Mouse (Mus musculus): Measurements from ENCODE around the gene Pola1. TPM values are rescaled to one million over a fixed set of nuclear protein-coding genes. Genes with fewer than 3 reads are reported as not detected.
"Not testable (repeated sequence)": the region's sequence is repeated elsewhere in the genome, so short reads cannot be mapped to it uniquely, and the experiment has no call there.

The Pola1 gene
- polyA plus RNA-seq, 1 experiment from 2014 or later = 16.1 TPM

- Histone ChIP-seq H3K4me3 (no peak overlapping the region), H3K4me1 (no peaks in the 10 kb centered on the region), H3K36me3 (peaks cover 2% of the 10 kb centered on the region; the same call in 1 of the 2 replicates), H3K27ac (no peak overlapping the region), H3K9me3 (no peaks in the 10 kb centered on the region), H3K27me3 (ENCODE audit: insufficient read depth, poor library complexity, severe bottlenecking) (no peaks in the 10 kb centered on the region)
- WGBS = 78% methylated on average over 1 of the region's 1 CpGs
- no peak for DNase-seq (ENCODE audit: low spot score)
Measured at GRCm38 (mm10) chrX:93630256-93630655, 1.7 kb downstream of the Pola1 start.

- H3K9me3 ChIP-seq = no peaks in the 10 kb centered on the region
- H3K4me3 ChIP-seq = no peak overlapping the region
- no peak overlapping the region for H3K27ac ChIP-seq
- WGBS = 83% methylated on average over 1 of the region's 1 CpGs
- H3K4me1 ChIP-seq = no peaks in the 10 kb centered on the region
- H3K36me3 ChIP-seq = peaks cover 18% of the 10 kb centered on the region; the same call in 1 of the 2 replicates
- no peak for DNase-seq (ENCODE audit: low spot score)
- no peaks in the 10 kb centered on the region for H3K27me3 ChIP-seq (ENCODE audit: insufficient read depth, poor library complexity, severe bottlenecking)
Measured at GRCm38 (mm10) chrX:93602214-93602613, 29.7 kb downstream of the Pola1 start.

GRCm38 (mm10) chrX:93594283-93594682 is 37.7 kb downstream of the Pola1 start:
- DNase-seq (ENCODE audit: low spot score) = no peak
- Histone ChIP-seq H3K36me3 (0 out of 2 replicates have a peak, but pooled peaks cover 2% of the 10 kb centered on the region), H3K4me1 (no peaks in the 10 kb centered on the region), H3K9me3 (no peaks in the 10 kb centered on the region), H3K4me3 (no peak overlapping the region), H3K27me3 (ENCODE audit: insufficient read depth, poor library complexity, severe bottlenecking) (no peaks in the 10 kb centered on the region), H3K27ac (no peak overlapping the region)
- WGBS = 90% methylated on average over 4 of the region's 4 CpGs

GRCm38 (mm10) chrX:93580931-93581330 is 51.0 kb downstream of the Pola1 start:
- Histone ChIP-seq H3K9me3 (no peaks in the 10 kb centered on the region), H3K36me3 (no peaks in the 10 kb centered on the region), H3K4me1 (no peaks in the 10 kb centered on the region), H3K4me3 (no peak overlapping the region), H3K27me3 (ENCODE audit: insufficient read depth, poor library complexity, severe bottlenecking) (no peaks in the 10 kb centered on the region), H3K27ac (no peak overlapping the region)
- DNase-seq (ENCODE audit: low spot score) = no peak
- 92% methylated on average over 2 of the region's 2 CpGs for WGBS

- no peak overlapping the region for H3K4me3 ChIP-seq
- no peak for DNase-seq (ENCODE audit: low spot score)
- H3K36me3 ChIP-seq = no peaks in the 10 kb centered on the region
- H3K4me1 ChIP-seq = no peaks in the 10 kb centered on the region
- 37% methylated on average over 1 of the region's 1 CpGs for WGBS
- no peaks in the 10 kb centered on the region for H3K9me3 ChIP-seq
- H3K27me3 ChIP-seq (ENCODE audit: insufficient read depth, poor library complexity, severe bottlenecking) = no peaks in the 10 kb centered on the region
- H3K27ac ChIP-seq = no peak overlapping the region
Measured at GRCm38 (mm10) chrX:93557171-93557570, 74.8 kb downstream of the Pola1 start.

GRCm38 (mm10) chrX:93539779-93540178 is 92.2 kb downstream of the Pola1 start:
- H3K36me3 ChIP-seq = no peaks in the 10 kb centered on the region
- H3K4me1 ChIP-seq = no peaks in the 10 kb centered on the region
- H3K27ac ChIP-seq = no peak overlapping the region
- no peaks in the 10 kb centered on the region for H3K27me3 ChIP-seq (ENCODE audit: insufficient read depth, poor library complexity, severe bottlenecking)
- DNase-seq (ENCODE audit: low spot score) = no peak
- WGBS = 76% methylated on average over 2 of the region's 2 CpGs
- no peak overlapping the region for H3K4me3 ChIP-seq
- no peaks in the 10 kb centered on the region for H3K9me3 ChIP-seq

GRCm38 (mm10) chrX:93502865-93503353 is 129.0 kb downstream of the Pola1 start:
- 60% methylated on average over 2 of the region's 2 CpGs for WGBS
- no peaks in the 10 kb centered on the region for H3K36me3 ChIP-seq
- no peaks in the 10 kb centered on the region for H3K27me3 ChIP-seq (ENCODE audit: insufficient read depth, poor library complexity, severe bottlenecking)
- no peak overlapping the region for H3K4me3 ChIP-seq
- no peak for DNase-seq (ENCODE audit: low spot score)
- H3K27ac ChIP-seq = no peak overlapping the region; the same call in 1 of the 2 replicates
- no peaks in the 10 kb centered on the region for H3K4me1 ChIP-seq
- H3K9me3 ChIP-seq = no peaks in the 10 kb centered on the region

GRCm38 (mm10) chrX:93497597-93497996 is 134.4 kb downstream of the Pola1 start:
- WGBS = 92% methylated on average over 6 of the region's 6 CpGs
- no peaks in the 10 kb centered on the region for H3K27me3 ChIP-seq (ENCODE audit: insufficient read depth, poor library complexity, severe bottlenecking)
- H3K36me3 ChIP-seq = no peaks in the 10 kb centered on the region
- H3K9me3 ChIP-seq = no peaks in the 10 kb centered on the region
- H3K4me3 ChIP-seq = no peak overlapping the region
- DNase-seq (ENCODE audit: low spot score) = no peak
- no peaks in the 10 kb centered on the region for H3K4me1 ChIP-seq
- no peak overlapping the region for H3K27ac ChIP-seq

- H3K27ac ChIP-seq = no peak overlapping the region
- no peak for DNase-seq (ENCODE audit: low spot score)
- no peaks in the 10 kb centered on the region for H3K27me3 ChIP-seq (ENCODE audit: insufficient read depth, poor library complexity, severe bottlenecking)
- no peak overlapping the region for H3K4me3 ChIP-seq
- H3K9me3 ChIP-seq = no peaks in the 10 kb centered on the region
- WGBS = 48% methylated on average over 1 of the region's 1 CpGs
- H3K36me3 ChIP-seq = no peaks in the 10 kb centered on the region
- no peaks in the 10 kb centered on the region for H3K4me1 ChIP-seq
Measured at GRCm38 (mm10) chrX:93465711-93466110, 166.2 kb downstream of the Pola1 start.

- no peak for DNase-seq (ENCODE audit: low spot score)
- WGBS = 76% methylated on average over 6 of the region's 6 CpGs
- H3K27ac ChIP-seq = no peak overlapping the region
- H3K9me3 ChIP-seq = no peaks in the 10 kb centered on the region
- no peaks in the 10 kb centered on the region for H3K27me3 ChIP-seq (ENCODE audit: insufficient read depth, poor library complexity, severe bottlenecking)
- H3K36me3 ChIP-seq = no peaks in the 10 kb centered on the region
- no peaks in the 10 kb centered on the region for H3K4me1 ChIP-seq
- H3K4me3 ChIP-seq = no peak overlapping the region
Measured at GRCm38 (mm10) chrX:93429738-93430260, 202.2 kb downstream of the Pola1 start.

- 78% methylated on average over 9 of the region's 9 CpGs for WGBS
- no peaks in the 10 kb centered on the region for H3K27me3 ChIP-seq (ENCODE audit: insufficient read depth, poor library complexity, severe bottlenecking)
- no peaks in the 10 kb centered on the region for H3K36me3 ChIP-seq
- no peaks in the 10 kb centered on the region for H3K9me3 ChIP-seq
- H3K4me3 ChIP-seq = no peak overlapping the region
- no peak overlapping the region for H3K27ac ChIP-seq
- no peak for DNase-seq (ENCODE audit: low spot score)
- no peaks in the 10 kb centered on the region for H3K4me1 ChIP-seq
Measured at GRCm38 (mm10) chrX:93428956-93429737, 202.8 kb downstream of the Pola1 start.

GRCm38 (mm10) chrX:93400871-93401270 is 231.1 kb downstream of the Pola1 start:
- H3K27ac ChIP-seq; H3K27me3 ChIP-seq (ENCODE audit: insufficient read depth, poor library complexity, severe bottlenecking); DNase-seq (ENCODE audit: low spot score); H3K4me1 ChIP-seq; H3K4me3 ChIP-seq; H3K9me3 ChIP-seq; H3K36me3 ChIP-seq: not testable (repeated sequence)

GRCm38 (mm10) chrX:93397089-93397488 is 234.9 kb downstream of the Pola1 start:
- H3K9me3 ChIP-seq = no peaks in the 10 kb centered on the region
- DNase-seq (ENCODE audit: low spot score) = peak; percentile 76
- H3K27ac ChIP-seq = no peak overlapping the region
- H3K36me3 ChIP-seq = no peaks in the 10 kb centered on the region
- no peaks in the 10 kb centered on the region for H3K27me3 ChIP-seq (ENCODE audit: insufficient read depth, poor library complexity, severe bottlenecking)
- H3K4me1 ChIP-seq = no peaks in the 10 kb centered on the region
- 57% methylated on average over 3 of the region's 3 CpGs for WGBS
- H3K4me3 ChIP-seq = no peak overlapping the region

All from heart, embryonic 10.5 days (tissue).